ENCODE assay signal across 23 mouse cellular contexts in genomic region chr1:65064201-65064600, GRCm38 (mm10). TPM values are rescaled to one million over a fixed set of nuclear protein-coding genes. Genes with fewer than 3 reads are reported as not detected.
"Had no signal": no experiment of that assay in that cellular context is flagged by ENCODE, and none has a peak within 500 bp of the region (broad histone marks: within the 10 kb centered on the region; RNA-seq: fewer than 3 reads in every experiment).

No protein-coding gene starts in this region.

- H3K4me2 ChIP-seq: limb, embryonic 13.5 days; midbrain, embryonic 13.5 days; neural tube, embryonic 15.5 days had no signal

- H3K27ac ChIP-seq: layer of hippocampus, adult 2 months; limb, embryonic 13.5 days; liver, embryonic 14.5 days; midbrain, embryonic 13.5 days; neural tube, embryonic 15.5 days had no signal

- DNase-seq: kidney, adult 2 months; kidney, postnatal 10 days; kidney, postnatal 4 days; left cerebral cortex, postnatal 4 days; lung, adult 18-20 months; right cerebral cortex, postnatal 4 days; spleen, adult 18-20 months; thymus, adult 2 months; thymus, postnatal 25 days had no signal

- ATAC-seq: midbrain, embryonic 13.5 days had no signal

- H3K9ac ChIP-seq: limb, embryonic 13.5 days; liver, embryonic 14.5 days; midbrain, embryonic 13.5 days; neural tube, embryonic 15.5 days had no signal

- H3K9me3 ChIP-seq: limb, embryonic 13.5 days; midbrain, embryonic 13.5 days; neural tube, embryonic 15.5 days had no signal

- H3K27me3 ChIP-seq: limb, embryonic 13.5 days; midbrain, embryonic 13.5 days; neural tube, embryonic 15.5 days had no signal

- H3K36me3 ChIP-seq: limb, embryonic 13.5 days; midbrain, embryonic 13.5 days; neural tube, embryonic 15.5 days had no signal

- H3K4me1 ChIP-seq: limb, embryonic 13.5 days; midbrain, embryonic 13.5 days; neural tube, embryonic 15.5 days had no signal

- H3K4me3 ChIP-seq: layer of hippocampus, adult 2 months; limb, embryonic 13.5 days; midbrain, embryonic 13.5 days; myocyte; neural tube, embryonic 15.5 days had no signal

RNA-seq across cellular contexts. Expression of gene Crygd, which starts 0.9 kb away (rescaled TPM):
- total RNA-seq: layer of hippocampus, adult 2 months; layer of hippocampus, postnatal 10 days; left cerebral cortex, adult 18-20 months; left cerebral cortex, postnatal 10 days; left cerebral cortex, postnatal 4 days; liver, adult 2 months; midbrain, postnatal 0 days had no signal
- polyA plus RNA-seq: kidney, adult 2 months; limb, embryonic 13.5 days; liver, adult 2 months; liver, embryonic 14.5 days; lung, embryonic 16.5 days; midbrain, embryonic 13.5 days; midbrain, postnatal 0 days; myocyte; neural tube, embryonic 11.5 days; neural tube, embryonic 15.5 days; stomach, embryonic 14.5 days; thymus, adult 2 months had no signal

RNA-seq across cellular contexts. Expression of gene Crygc, which starts 9.3 kb away (rescaled TPM):
- total RNA-seq: layer of hippocampus, adult 2 months; layer of hippocampus, postnatal 10 days; left cerebral cortex, adult 18-20 months; left cerebral cortex, postnatal 10 days; left cerebral cortex, postnatal 4 days; liver, adult 2 months; midbrain, postnatal 0 days had no signal
- polyA plus RNA-seq: kidney, adult 2 months; limb, embryonic 13.5 days; liver, adult 2 months; liver, embryonic 14.5 days; lung, embryonic 16.5 days; midbrain, embryonic 13.5 days; midbrain, postnatal 0 days; myocyte; neural tube, embryonic 11.5 days; neural tube, embryonic 15.5 days; stomach, embryonic 14.5 days had no signal

RNA-seq across cellular contexts. Expression of gene Cryge, which starts 13.3 kb away (rescaled TPM):
- total RNA-seq: layer of hippocampus, adult 2 months; layer of hippocampus, postnatal 10 days; left cerebral cortex, adult 18-20 months; left cerebral cortex, postnatal 10 days; left cerebral cortex, postnatal 4 days; liver, adult 2 months; midbrain, postnatal 0 days had no signal
- polyA plus RNA-seq: kidney, adult 2 months; limb, embryonic 13.5 days; liver, adult 2 months; liver, embryonic 14.5 days; lung, embryonic 16.5 days; midbrain, embryonic 13.5 days; midbrain, postnatal 0 days; myocyte; neural tube, embryonic 11.5 days; neural tube, embryonic 15.5 days; stomach, embryonic 14.5 days; thymus, adult 2 months had no signal

RNA-seq across cellular contexts. Expression of gene Crygb, which starts 17.9 kb away (rescaled TPM):
- total RNA-seq: layer of hippocampus, adult 2 months; layer of hippocampus, postnatal 10 days; left cerebral cortex, adult 18-20 months; left cerebral cortex, postnatal 10 days; left cerebral cortex, postnatal 4 days; liver, adult 2 months; midbrain, postnatal 0 days had no signal
- polyA plus RNA-seq: kidney, adult 2 months; liver, adult 2 months; liver, embryonic 14.5 days; lung, embryonic 16.5 days; myocyte; neural tube, embryonic 11.5 days; thymus, adult 2 months had no signal

RNA-seq across cellular contexts. Expression of gene Akr1cl, which starts 31.6 kb away (rescaled TPM):
- total RNA-seq: layer of hippocampus, adult 2 months; layer of hippocampus, postnatal 10 days; left cerebral cortex, adult 18-20 months; left cerebral cortex, postnatal 10 days; left cerebral cortex, postnatal 4 days; midbrain, postnatal 0 days had no signal
- polyA plus RNA-seq: liver, adult 2 months; midbrain, postnatal 0 days; myocyte; neural tube, embryonic 11.5 days; neural tube, embryonic 15.5 days; stomach, embryonic 14.5 days had no signal
